Comparison of ENCODE assay signal across 29 mouse cellular contexts in genomic region chr15:63919728-63920127, GRCm38 (mm10). TPM values are rescaled to one million over a fixed set of nuclear protein-coding genes. Genes with fewer than 3 reads are reported as not detected.
"Had no signal": no experiment of that assay in that cellular context is flagged by ENCODE, and none has a peak within 500 bp of the region (broad histone marks: within the 10 kb centered on the region; RNA-seq: fewer than 3 reads in every experiment).

No protein-coding gene starts in this region.

RNA-seq across cellular contexts. Expression of gene Gsdmc4, which starts 7.6 kb away (rescaled TPM):
- polyA plus RNA-seq: limb, embryonic 10.5 days; limb, embryonic 11.5 days; limb, embryonic 12.5 days; limb, embryonic 13.5 days; limb, embryonic 15.5 days; liver, embryonic 11.5 days; liver, embryonic 12.5 days; liver, embryonic 13.5 days; liver, embryonic 15.5 days; liver, embryonic 16.5 days; liver, postnatal 0 days; lung, embryonic 14.5 days; lung, embryonic 15.5 days; lung, embryonic 16.5 days; lung, postnatal 0 days; macrophage; midbrain, embryonic 10.5 days; midbrain, embryonic 11.5 days; midbrain, embryonic 12.5 days; midbrain, embryonic 14.5 days; midbrain, embryonic 15.5 days; midbrain, embryonic 16.5 days; neural tube, embryonic 11.5 days had no signal

RNA-seq across cellular contexts. Expression of gene Gsdmc3, which starts 41.4 kb away (rescaled TPM):
- polyA plus RNA-seq: limb, embryonic 10.5 days; limb, embryonic 11.5 days; limb, embryonic 12.5 days; limb, embryonic 13.5 days; limb, embryonic 15.5 days; liver, adult 2 months; liver, embryonic 11.5 days; liver, embryonic 12.5 days; liver, embryonic 13.5 days; liver, embryonic 14.5 days; liver, embryonic 15.5 days; liver, embryonic 16.5 days; liver, postnatal 0 days; lung, adult 2 months; lung, embryonic 14.5 days; lung, postnatal 0 days; macrophage; midbrain, embryonic 10.5 days; midbrain, embryonic 11.5 days; midbrain, embryonic 12.5 days; midbrain, embryonic 13.5 days; midbrain, embryonic 14.5 days; midbrain, embryonic 15.5 days; midbrain, embryonic 16.5 days; midbrain, postnatal 0 days; myocyte; neural tube, embryonic 11.5 days had no signal
